Mouse (Mus musculus) inflammation-experienced regulatory T-cells, adult 6 months (primary cell): ENCODE measurements around the gene Esm1. TPM values are rescaled to one million over a fixed set of nuclear protein-coding genes. Genes with fewer than 3 reads are reported as not detected.
"Not testable (repeated sequence)": the region's sequence is repeated elsewhere in the genome, so short reads cannot be mapped to it uniquely, and the experiment has no call there.

Source experiments
- ATAC-seq: one replicate; pipeline ENCODE4 v1.8.0; 2017
- polyA plus RNA-seq, 3 experiments: library from polyadenylated mRNA; unstranded; fragments of 100-300 nt; shearing (Covaris generic); gene quantifications; one replicate each; pipeline ENCODE4 v1.2.1; 2017

Esm1 gene
- polyA plus RNA-seq, 3 experiments from 2014 or later = 0.27 to 4.4 (median 0.63) TPM

DNA sequence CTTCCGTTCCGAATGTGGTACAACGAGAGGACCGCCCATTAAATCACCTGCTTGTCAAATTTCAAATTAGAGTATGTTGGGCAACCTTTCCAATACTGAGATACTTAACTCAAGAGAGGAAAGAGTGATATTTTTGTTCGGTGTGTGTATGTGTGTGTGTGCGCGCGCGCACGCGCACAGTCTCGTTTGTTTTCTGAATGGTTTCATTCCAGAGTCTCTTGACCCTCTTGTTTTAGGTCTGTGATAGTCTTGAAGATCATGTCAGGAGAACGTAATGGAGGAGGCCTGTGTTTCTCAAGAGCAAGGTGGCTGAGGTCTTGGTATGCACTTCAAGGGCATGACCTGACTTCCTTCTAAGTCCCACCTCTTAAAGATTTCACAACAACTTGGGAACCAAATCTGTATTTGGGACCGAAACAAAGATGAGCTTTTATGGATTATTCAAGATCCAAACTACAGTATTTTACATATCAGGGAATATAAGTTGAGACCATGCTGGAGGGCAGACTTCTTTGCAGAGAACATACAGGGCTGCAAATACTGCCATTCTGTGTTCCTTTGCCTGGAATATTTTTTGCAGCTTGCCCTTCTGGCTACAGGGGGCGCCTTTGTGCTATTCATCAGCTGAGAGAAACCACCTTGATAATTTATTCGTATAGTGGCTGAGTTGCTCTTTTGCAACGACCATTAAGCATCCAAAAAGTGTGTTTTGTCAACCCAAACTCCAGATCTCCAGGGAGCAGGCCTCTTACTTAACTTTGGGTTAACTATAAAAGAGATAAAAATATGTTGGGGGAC, 18.4 kb downstream of the Esm1 start:
- no peak for ATAC-seq

DNA sequence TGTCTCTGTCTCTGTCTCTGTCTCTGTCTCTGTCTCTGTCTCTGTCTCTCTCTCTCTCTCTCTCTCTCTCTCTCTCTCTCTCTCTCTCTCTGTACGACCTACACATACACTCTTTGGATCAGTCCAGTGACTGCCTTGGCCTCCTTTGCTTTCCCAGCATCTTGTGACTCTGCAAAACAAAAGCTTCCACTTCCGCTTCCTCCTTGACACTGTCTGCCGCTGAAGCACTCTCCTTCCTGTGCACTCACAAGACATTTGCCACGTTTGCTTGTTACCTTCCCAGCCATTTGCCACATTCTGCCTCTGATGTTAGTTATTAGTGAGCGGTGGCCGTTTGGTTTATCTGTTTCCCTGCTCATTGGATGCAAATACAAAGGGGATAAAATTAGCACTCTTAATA, 32.7 kb downstream of the Esm1 start:
- peak; percentile 57 for ATAC-seq

DNA sequence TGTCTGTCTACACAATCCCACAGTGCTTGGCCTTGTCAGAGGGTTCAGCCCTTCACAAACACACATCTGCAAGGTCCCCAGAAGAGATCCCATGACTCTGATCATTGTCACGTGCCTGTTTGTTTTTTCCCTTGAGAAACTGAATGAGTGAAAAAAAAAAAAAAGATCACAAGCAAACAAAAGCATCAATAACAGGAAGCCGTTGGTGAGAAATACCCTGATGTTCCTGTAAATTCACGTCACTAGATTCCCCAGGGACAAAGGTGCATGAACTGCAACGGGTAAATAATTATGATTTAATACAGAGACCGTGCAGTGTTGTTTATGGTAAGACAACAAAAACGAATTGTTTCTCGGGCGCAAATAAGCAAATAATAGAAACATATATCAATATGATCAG, 35.6 kb downstream of the Esm1 start:
- ATAC-seq = peak; percentile 62

DNA sequence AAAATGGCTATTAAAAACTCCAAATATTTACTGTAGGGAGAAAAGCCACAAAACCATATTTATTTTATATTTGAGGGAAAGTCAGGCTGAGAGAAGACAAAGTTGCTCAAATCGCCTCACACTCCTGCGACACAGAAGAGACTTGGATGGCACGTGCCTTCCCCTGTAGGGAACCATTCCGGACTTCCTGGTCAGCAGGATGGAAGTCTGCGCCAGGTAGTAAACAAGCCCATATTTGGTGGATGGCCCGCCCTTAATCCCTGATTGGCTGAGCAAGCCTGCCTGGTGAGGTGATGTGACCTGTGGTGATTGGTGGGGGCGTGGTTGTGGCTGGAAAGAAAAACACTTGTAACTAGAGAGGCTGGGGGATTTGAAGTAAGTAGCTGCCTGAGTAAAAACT, 43.1 kb downstream of the Esm1 start:
- ATAC-seq = not testable (repeated sequence)

DNA sequence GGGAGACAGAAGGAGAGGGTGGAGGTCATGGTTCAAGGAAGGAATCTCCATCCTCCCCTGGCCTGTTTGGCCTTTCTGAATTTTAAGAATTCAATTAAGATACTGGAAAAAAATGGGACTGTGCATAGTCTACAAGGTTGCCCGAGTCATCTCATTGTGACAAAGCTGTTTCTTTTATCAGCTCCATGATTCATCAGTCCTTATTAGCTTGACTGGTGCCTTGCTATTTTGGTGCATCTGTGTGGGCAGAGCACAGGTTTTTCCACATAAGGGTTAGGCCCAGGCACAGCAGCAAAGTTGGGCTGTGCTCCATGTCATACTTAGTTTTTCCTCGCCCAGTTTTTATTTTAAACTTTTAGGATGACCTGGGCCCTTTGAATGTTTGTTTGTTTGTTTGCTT, 47.3 kb downstream of the Esm1 start:
- no peak for ATAC-seq

DNA sequence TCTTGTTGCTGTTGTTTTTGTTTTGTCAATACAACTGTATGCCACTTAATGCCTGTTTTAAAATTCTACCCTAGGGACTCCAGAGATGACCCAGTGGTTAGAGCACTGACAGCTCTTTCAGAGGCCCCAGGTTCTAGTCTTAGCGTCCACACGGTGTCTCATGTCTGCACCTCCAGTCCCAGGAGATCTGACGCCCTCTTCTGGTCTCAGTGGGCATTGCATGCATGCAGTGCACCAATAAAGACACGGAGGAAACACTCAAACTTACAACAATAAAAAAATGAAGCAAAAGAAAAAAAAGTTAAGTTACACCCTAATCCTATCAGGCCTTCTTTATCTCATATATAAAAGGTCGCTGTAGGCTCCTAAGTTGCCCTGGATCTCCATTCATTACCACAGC, 47.7 kb downstream of the Esm1 start:
- no peak for ATAC-seq

DNA sequence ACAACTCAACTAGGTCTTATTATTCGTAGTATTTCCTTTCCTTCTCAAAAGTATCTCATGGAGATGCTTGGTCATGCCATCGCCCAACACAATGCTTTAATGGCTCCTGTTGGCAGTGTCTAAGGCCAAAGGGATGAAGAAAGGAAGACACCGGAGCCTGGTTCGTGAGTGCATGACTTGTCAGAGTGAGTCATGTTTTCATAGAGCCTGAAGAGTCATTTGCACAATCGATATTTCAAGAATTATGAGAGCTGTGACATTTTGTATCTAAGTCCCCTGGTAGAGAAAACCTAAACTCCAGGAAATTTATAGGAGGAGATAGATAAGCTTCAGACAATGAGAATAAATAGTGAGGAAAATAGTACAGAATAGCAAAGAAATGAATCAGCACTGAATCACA, 49.8 kb downstream of the Esm1 start:
- ATAC-seq = no peak

DNA sequence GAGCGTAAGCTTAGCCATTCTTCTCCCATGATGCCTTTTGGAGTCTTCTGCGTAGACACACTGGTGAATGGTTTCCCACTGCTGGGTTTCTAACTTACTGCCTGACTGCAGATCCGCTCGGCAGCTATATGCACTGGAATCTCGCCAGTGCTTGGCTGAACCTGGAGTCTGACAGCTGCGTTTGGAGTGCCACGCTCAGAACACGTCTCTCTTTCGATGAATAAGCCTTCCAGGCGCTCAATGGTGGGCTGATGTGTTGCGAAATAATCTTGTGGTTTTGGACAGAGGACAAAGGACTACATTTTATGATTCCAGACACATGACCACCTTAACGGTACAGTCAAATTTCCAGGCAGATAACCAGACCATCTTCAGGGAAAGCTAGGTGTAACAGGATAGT, 53.4 kb downstream of the Esm1 start:
- ATAC-seq = no peak

DNA sequence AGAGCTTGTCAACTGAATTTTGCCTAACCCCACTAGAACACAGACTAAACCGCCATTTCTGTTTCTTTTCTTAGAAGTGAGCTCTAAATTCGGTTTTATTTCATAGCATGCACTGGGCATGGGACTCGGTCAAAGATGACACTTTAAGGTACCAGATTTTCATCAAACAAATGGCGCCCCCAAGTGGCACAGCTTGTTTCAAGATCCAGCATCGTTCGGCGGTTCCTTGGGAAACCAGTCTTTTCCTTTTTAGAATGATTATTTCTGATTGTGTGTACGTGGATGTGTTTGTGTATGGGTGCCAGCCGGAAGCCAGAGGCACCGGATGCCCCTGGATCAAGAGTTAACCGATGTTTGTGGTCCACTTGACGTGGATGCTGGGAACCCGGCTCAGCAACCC, 55.8 kb downstream of the Esm1 start:
- ATAC-seq = no peak

DNA sequence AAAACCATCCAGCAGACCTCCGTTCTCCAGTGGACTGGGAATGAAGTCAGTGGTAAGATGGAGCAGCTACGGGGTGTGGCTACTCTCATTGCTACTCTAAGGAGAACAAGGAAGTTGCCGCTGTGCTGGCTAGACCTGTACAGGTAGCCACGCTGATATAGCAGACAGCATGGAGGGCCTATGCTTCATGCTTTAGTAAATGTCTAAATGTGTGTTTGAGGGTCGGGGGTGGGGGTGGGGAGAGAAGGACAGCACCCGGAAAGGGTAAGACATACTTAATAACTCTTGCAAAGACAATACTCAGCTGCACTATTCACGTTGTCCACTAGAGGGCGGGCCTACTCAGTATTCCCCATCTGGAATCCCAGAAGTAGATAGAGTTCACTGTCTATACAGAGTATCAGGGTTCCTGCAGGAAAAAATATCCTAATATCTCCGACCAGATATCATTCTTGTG, 57.1 kb downstream of the Esm1 start:
- ATAC-seq = peak; percentile 48

DNA sequence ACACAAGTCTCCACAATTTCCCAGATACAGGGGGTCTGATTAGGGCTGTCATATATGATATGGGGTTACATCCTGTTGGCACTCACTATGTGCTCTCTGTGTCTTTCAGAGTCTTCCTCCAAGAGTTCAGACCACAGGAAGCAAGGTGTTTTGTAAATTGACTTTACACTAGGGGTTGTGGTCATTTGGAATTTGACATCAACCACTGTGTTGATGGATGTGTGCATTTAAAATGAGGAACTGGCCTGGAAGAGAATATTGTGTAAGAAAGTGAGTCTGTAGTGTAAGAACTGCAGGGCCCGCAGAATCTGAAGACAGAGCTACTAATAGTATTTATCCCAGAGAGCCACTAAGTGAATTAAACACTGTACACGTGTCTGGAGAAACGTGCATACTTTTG, 57.7 kb downstream of the Esm1 start:
- ATAC-seq = no peak

Other genes with a start within 250 kb of the Esm1 start
- not detected for gene Ccno, start 221.9 kb upstream of the Esm1 start, polyA plus RNA-seq
- not detected for gene Mcidas, start 215.8 kb upstream of the Esm1 start, polyA plus RNA-seq
- not detected for gene Cdc20b, start 174.5 kb upstream of the Esm1 start, polyA plus RNA-seq
- gene Gpx8, start 163.2 kb upstream of the Esm1 start, polyA plus RNA-seq = not detected
- gene Gzma, start 108.7 kb upstream of the Esm1 start, polyA plus RNA-seq = 10 to 100 TPM in 1 of 3 experiments, under 1 TPM in 1, not detected in 1; 0.98 to 40.3 TPM
- 100 to 1,000 TPM in 1 of 3 experiments, 1 to 10 TPM in 2; 1.0 to 254 (median 2.3) TPM for gene Gzmk, start 16.2 kb downstream of the Esm1 start, polyA plus RNA-seq
- not detected for gene BC067074, start 83.5 kb downstream of the Esm1 start, polyA plus RNA-seq